Mouse (Mus musculus) thymus, postnatal 14 days (tissue): ENCODE data around the gene Zfp949.

Experiments
- DNase-seq: peaks from one replicate; pipeline ENCODE4 v3.0.0; 2021

Gene Zfp949

GRCm38 (mm10) chr9:88547851-88548613, at the start of gene Zfp949:
Gene Zfp949, plus strand, starts transcription at chr9:88548020.
- DNase-seq = peak; percentile 77

GRCm38 (mm10) chr9:88500112-88500511, 47.7 kb upstream of the Zfp949 start:
- no peak for DNase-seq

GRCm38 (mm10) chr9:88501846-88502245, 46.0 kb upstream of the Zfp949 start:
- no peak for DNase-seq

- no peak for DNase-seq
Observed at GRCm38 (mm10) chr9:88515546-88515945, 32.3 kb upstream of the Zfp949 start.

- DNase-seq = peak; percentile 51
Observed at GRCm38 (mm10) chr9:88516361-88516995, 31.3 kb upstream of the Zfp949 start.

- no peak for DNase-seq
Observed at GRCm38 (mm10) chr9:88519390-88520121, 28.3 kb upstream of the Zfp949 start.

- no peak for DNase-seq
Observed at GRCm38 (mm10) chr9:88520122-88520848, 27.5 kb upstream of the Zfp949 start.

- no peak for DNase-seq
Observed at GRCm38 (mm10) chr9:88520849-88521483, 26.9 kb upstream of the Zfp949 start.

- no peak for DNase-seq
Observed at GRCm38 (mm10) chr9:88521961-88522568, 25.8 kb upstream of the Zfp949 start.

GRCm38 (mm10) chr9:88522569-88523334, 25.1 kb upstream of the Zfp949 start:
- peak; percentile 98 for DNase-seq

GRCm38 (mm10) chr9:88523335-88523668, 24.5 kb upstream of the Zfp949 start:
- DNase-seq = no peak

- no peak for DNase-seq
Observed at GRCm38 (mm10) chr9:88524367-88524766, 23.5 kb upstream of the Zfp949 start.

GRCm38 (mm10) chr9:88524796-88525195, 23.0 kb upstream of the Zfp949 start:
- DNase-seq = no peak

GRCm38 (mm10) chr9:88525341-88525740, 22.5 kb upstream of the Zfp949 start:
- DNase-seq = no peak

GRCm38 (mm10) chr9:88527956-88528355, 19.9 kb upstream of the Zfp949 start:
- no peak for DNase-seq

- no peak for DNase-seq
Observed at GRCm38 (mm10) chr9:88528736-88529135, 19.1 kb upstream of the Zfp949 start.

- no peak for DNase-seq
Observed at GRCm38 (mm10) chr9:88529571-88529970, 18.2 kb upstream of the Zfp949 start.

- DNase-seq = no peak
Observed at GRCm38 (mm10) chr9:88529979-88530580, 17.7 kb upstream of the Zfp949 start.

GRCm38 (mm10) chr9:88534093-88534492, 13.7 kb upstream of the Zfp949 start:
- DNase-seq = no peak

GRCm38 (mm10) chr9:88539546-88540224, 8.1 kb upstream of the Zfp949 start:
- DNase-seq = no peak
